Mouse (Mus musculus): ENCODE measurements at regions not wholly inside any gene's neighbourhood (a gene's known extent, or its start where the extent isn't known, plus 50 kb on each side); places are given as distances from the start of the nearest gene placed in this dataset.

GRCm38 (mm10) chr6:16064691-16065090 lies 344.2 kb downstream of the Mdfic start:
- no peak for TF ChIP-seq CTCF (conservative IDR thresholded peaks at IDR 0.05; ENCODE audit: low read length)
- TF ChIP-seq NANOG (IDR thresholded peaks at IDR 0.05; ENCODE audit: borderline replicate concordance, low read length) = no peak
- no peak for TF ChIP-seq POU5F1 (IDR thresholded peaks at IDR 0.05; ENCODE audit: borderline replicate concordance, low read length)

All from E14TG2a.4 (cell line).